Mouse (Mus musculus) left cerebral cortex, postnatal 14 days (tissue): Measurements from ENCODE around the gene Arnt2. TPM values are rescaled to one million over a fixed set of nuclear protein-coding genes. Genes with fewer than 3 reads are reported as not detected.

Source experiments
- DNase-seq, 2 experiments: peaks; one replicate each; pipeline ENCODE4 v3.0.0; 2021 to 2022; ENCODE audit warnings: low spot score in 2 of 2, mixed read lengths in 1 of 2
- intact Hi-C: fragments of 180-260 bp; cut with DNase I; formaldehyde crosslinking; loops from one replicate; pipeline ENCODE4 v1.15.1; 2025
- total RNA-seq, 2 experiments: library from RNA; stranded (reverse); gene quantifications; 2 replicates each; pipeline ENCODE4 v1.2.3; 2021

Gene Arnt2
- total RNA-seq, 2 experiments from 2014 or later: 189 to 193 TPM

GRCm38 (mm10) chr7:84210585-84211291 is 199.2 kb downstream of the Arnt2 start:
- no peak for DNase-seq
- intact Hi-C loops: no loop called here

DNA sequence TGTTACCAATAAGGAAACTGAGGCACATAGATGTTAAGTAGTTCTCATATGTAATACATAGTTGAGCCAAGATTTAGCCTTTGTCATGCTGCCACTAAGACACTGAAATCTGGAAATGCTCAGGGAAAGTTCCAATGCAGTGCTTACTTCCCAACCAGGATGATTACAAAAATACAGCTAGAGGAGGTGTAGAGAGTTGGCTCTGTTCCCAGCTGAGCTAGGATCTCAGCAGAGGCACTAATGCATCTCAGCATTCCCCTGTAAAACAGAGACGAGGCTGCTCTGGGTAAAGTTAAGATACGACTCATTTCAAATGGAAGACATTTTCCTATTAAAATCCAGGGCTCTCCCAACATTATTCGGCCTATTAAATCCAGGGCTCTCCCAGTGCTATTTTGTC is 206.0 kb downstream of the Arnt2 start:
- intact Hi-C loops: no loop called here
- DNase-seq: peak; percentile 37 to 67

DNA sequence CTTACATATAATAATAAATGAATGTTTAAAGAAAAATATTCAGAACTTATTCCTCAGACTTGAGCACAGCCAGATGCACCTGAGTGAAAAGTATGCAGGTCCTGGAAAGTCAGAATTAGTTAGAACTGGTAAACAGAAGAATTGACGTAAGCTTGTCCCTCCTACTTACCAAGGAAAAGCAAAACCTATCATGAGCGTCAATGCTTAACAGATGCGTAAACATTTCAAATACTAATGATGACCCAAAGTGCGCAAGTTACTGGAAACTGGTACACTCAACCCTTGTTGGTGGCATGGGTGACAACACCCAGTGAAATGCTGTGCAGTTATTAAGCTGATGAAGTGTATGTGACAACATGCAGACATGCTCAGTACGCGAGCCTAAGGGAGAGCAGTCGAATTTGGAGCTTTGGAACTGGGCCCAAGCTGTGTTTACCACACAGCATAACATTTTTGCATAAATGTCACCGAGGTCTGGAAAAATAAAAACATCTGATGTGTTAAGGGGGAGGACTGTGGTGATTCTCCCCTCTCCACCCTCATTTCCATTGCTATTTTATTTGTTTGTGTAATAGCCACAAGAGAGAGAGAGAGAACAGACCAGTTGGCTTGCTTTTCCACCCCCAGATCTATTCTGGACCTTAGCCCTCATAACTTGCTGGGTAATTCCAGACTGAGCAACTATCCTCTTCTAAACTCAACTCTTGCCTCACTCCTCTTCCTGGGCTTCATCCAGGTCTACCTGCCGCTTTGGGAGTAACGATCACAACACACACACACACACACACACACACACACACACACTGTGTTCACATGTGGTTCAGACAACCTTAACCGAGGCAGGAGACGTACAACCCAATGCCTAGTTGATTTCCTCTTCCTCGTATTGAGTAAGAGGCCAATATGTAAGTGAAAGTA is 208.6 kb downstream of the Arnt2 start:
- DNase-seq: no peak
- intact Hi-C loops: no loop called here

DNA sequence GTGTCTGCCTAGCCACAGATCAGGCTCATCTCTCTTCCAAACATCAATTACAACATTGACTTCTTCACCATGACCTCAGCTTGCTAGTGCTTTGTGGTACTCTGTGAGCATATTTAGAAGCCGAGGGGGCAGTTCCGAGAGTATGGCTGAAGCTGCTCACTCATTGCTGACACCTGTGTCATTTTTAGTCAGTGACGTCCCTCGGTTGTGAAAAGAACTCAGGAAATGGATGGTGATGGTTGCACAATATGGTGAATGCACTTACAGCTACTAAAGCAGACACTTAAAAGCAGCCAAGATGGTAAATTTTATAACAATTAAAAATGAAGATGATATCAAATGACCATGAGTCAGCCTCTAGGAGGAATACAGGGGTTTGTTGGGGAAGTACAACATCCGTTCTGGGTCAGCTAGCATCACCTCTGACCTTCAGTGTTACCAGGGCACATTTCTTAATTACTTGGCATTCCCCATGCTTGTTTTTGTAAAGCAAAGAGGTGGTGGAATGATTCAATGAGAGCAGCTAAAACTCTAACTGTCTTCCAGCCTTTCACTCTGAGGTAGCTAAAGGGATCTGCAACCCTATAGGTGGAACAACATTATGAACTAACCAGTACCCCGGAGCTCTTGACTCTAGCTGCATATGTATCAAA is 212.6 kb downstream of the Arnt2 start:
- intact Hi-C loops: no loop called here
- no peak for DNase-seq

Other genes with a start within 250 kb of the Arnt2 start
- 1 to 10 TPM; 3.6 to 7.5 TPM for gene Gm2115, start 118.8 kb upstream of the Arnt2 start, total RNA-seq
- gene Fah, start 196.5 kb upstream of the Arnt2 start, total RNA-seq: 10 to 100 TPM; 13.1 to 13.6 TPM